In the genomic region with DNA sequence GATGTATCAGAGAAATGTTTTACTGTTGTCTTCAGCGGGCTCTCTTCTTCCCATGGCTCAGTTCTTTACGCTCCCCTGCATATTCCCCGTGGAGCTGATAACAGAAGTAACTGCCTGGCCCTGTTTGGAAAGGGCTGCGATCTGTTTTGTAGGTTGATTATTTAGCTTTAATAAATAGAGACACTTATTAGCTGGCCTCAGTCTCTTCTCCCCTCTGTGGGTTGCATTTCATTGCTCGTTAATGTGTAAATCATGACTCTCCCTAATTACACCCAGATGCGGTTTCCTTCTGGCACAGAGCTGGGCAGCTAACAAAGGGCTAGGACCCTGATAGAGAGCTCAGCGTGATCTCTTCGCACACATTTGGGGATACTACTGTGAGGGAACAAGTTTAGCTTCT, we compare ENCODE assay signal across 12 mouse cellular contexts.
A peak's percentile ranks its signal among the peaks of the same experiment; 100 is the strongest.
DNase-seq lines count a peak whose midpoint lies in the region; ATAC-seq lines count a peak whose summit lies in the region.
"Had no signal": no experiment of that assay in that cellular context is flagged by ENCODE, and none has a peak within 500 bp of the region (broad histone marks: within the 10 kb centered on the region; RNA-seq: fewer than 3 reads in every experiment).

No protein-coding gene starts in this region.

- no peaks in the 10 kb centered on the region for H3K4me1 ChIP-seq in forebrain, embryonic 14.5 days (ENCODE audit: control insufficient read depth, insufficient read depth, low read length)
- H3K4me1 ChIP-seq in forebrain, embryonic 11.5 days (replicated peaks; ENCODE audit: control insufficient read depth, insufficient read depth, low read length), result no peaks in the 10 kb centered on the region
- H3K4me1 ChIP-seq in midbrain, embryonic 11.5 days (ENCODE audit: control insufficient read depth, insufficient read depth, low read length), result no peaks in the 10 kb centered on the region
- 0 out of 2 replicates have a peak, but pooled peaks cover 2% of the 10 kb centered on the region for H3K4me1 ChIP-seq in midbrain, embryonic 16.5 days (ENCODE audit: control insufficient read depth, insufficient read depth, low read length)
- peaks cover 5% of the 10 kb centered on the region for H3K4me1 ChIP-seq in hindbrain, embryonic 16.5 days (ENCODE audit: control insufficient read depth, insufficient read depth, low read depth, low read length)
- H3K4me1 ChIP-seq: liver, embryonic 15.5 days had no signal

- no peaks in the 10 kb centered on the region for H3K36me3 ChIP-seq in forebrain, embryonic 14.5 days (ENCODE audit: control insufficient read depth, insufficient read depth, low read length)
- no peaks in the 10 kb centered on the region for H3K36me3 ChIP-seq in forebrain, embryonic 11.5 days (ENCODE audit: control insufficient read depth, insufficient read depth, low read length)
- H3K36me3 ChIP-seq in midbrain, embryonic 11.5 days (ENCODE audit: control insufficient read depth, insufficient read depth, low read length), result no peaks in the 10 kb centered on the region
- H3K36me3 ChIP-seq in midbrain, embryonic 16.5 days (ENCODE audit: control insufficient read depth, insufficient read depth, low read length), result no peaks in the 10 kb centered on the region
- no peaks in the 10 kb centered on the region for H3K36me3 ChIP-seq in hindbrain, embryonic 16.5 days (ENCODE audit: control insufficient read depth, insufficient read depth, low read length)
- H3K36me3 ChIP-seq: liver, embryonic 15.5 days had no signal

- H3K27ac ChIP-seq in forebrain, embryonic 14.5 days (ENCODE audit: low read depth, low read length), result no peak overlapping the region
- no peak overlapping the region for H3K27ac ChIP-seq in forebrain, embryonic 11.5 days (ENCODE audit: low read depth, low read length)
- H3K27ac ChIP-seq in midbrain, embryonic 11.5 days (ENCODE audit: low read depth, low read length), result no peak overlapping the region
- no peak overlapping the region for H3K27ac ChIP-seq in midbrain, embryonic 16.5 days (ENCODE audit: low read length)
- no peak overlapping the region for H3K27ac ChIP-seq in hindbrain, embryonic 16.5 days (ENCODE audit: low read depth, low read length)
- H3K27ac ChIP-seq: liver, embryonic 15.5 days had no signal

- DNase-seq in forebrain, embryonic 14.5 days (ENCODE audit: low spot score), result peak; percentile 51
- no peak for DNase-seq in forebrain, embryonic 11.5 days (ENCODE audit: low spot score)
- peak; percentile 85 for DNase-seq in midbrain, embryonic 11.5 days (ENCODE audit: low spot score, missing footprints)
- DNase-seq in yolk sac, embryonic 10.5 days (ENCODE audit: low spot score), result peak; percentile 7
- DNase-seq in spleen, adult 12 weeks (ENCODE audit: low spot score), result no peak
- no peak for DNase-seq in cerebellum, adult 9-10 months
- DNase-seq: adrenal gland, postnatal 10 days; cerebellum, adult 8-10 months; right cerebral cortex, postnatal 14 days had no signal

- no peak overlapping the region for H3K9ac ChIP-seq in forebrain, embryonic 14.5 days (ENCODE audit: low read length)
- H3K9ac ChIP-seq in forebrain, embryonic 11.5 days (ENCODE audit: low read length), result no peak overlapping the region
- H3K9ac ChIP-seq in midbrain, embryonic 11.5 days (ENCODE audit: low read length), result no peak overlapping the region
- no peak overlapping the region for H3K9ac ChIP-seq in midbrain, embryonic 16.5 days (ENCODE audit: low read depth, low read length)
- H3K9ac ChIP-seq in hindbrain, embryonic 16.5 days (ENCODE audit: low read depth, low read length), result peak overlapping the region; percentile 31; the same call in 1 of the 2 replicates
- H3K9ac ChIP-seq: liver, embryonic 15.5 days had no signal

- H3K9me3 ChIP-seq in forebrain, embryonic 14.5 days (replicated peaks; ENCODE audit: control insufficient read depth, low read length), result no peaks in the 10 kb centered on the region
- H3K9me3 ChIP-seq in forebrain, embryonic 11.5 days (ENCODE audit: control insufficient read depth, low read length), result no peaks in the 10 kb centered on the region
- H3K9me3 ChIP-seq in midbrain, embryonic 11.5 days (ENCODE audit: control insufficient read depth, low read length), result no peaks in the 10 kb centered on the region
- H3K9me3 ChIP-seq in midbrain, embryonic 16.5 days (replicated peaks; ENCODE audit: control insufficient read depth, low read length, poor library complexity, severe bottlenecking), result no peaks in the 10 kb centered on the region
- H3K9me3 ChIP-seq in hindbrain, embryonic 16.5 days (ENCODE audit: control insufficient read depth, low read length), result no peaks in the 10 kb centered on the region
- H3K9me3 ChIP-seq: liver, embryonic 15.5 days had no signal

- no peak; the same call in 1 of the 2 replicates for ATAC-seq in forebrain, embryonic 14.5 days
- ATAC-seq in forebrain, embryonic 11.5 days (replicated peaks; ENCODE audit: low FRiP score), result no peak
- ATAC-seq in midbrain, embryonic 11.5 days (ENCODE audit: low FRiP score), result no peak
- no peak for ATAC-seq in midbrain, embryonic 16.5 days
- no peak for ATAC-seq in hindbrain, embryonic 16.5 days

- no peak overlapping the region for H3K4me2 ChIP-seq in forebrain, embryonic 14.5 days (ENCODE audit: low read length)
- no peak overlapping the region for H3K4me2 ChIP-seq in forebrain, embryonic 11.5 days (ENCODE audit: low read depth, low read length, severe bottlenecking)
- no peak overlapping the region for H3K4me2 ChIP-seq in midbrain, embryonic 11.5 days
- H3K4me2 ChIP-seq in midbrain, embryonic 16.5 days (ENCODE audit: low read length), result no peak overlapping the region
- peak overlapping the region; percentile 5; the same call in 1 of the 2 replicates for H3K4me2 ChIP-seq in hindbrain, embryonic 16.5 days (ENCODE audit: low read length)
- H3K4me2 ChIP-seq: liver, embryonic 15.5 days had no signal

- H3K4me3 ChIP-seq in forebrain, embryonic 14.5 days (ENCODE audit: low read depth, low read length), result no peak overlapping the region
- H3K4me3 ChIP-seq in forebrain, embryonic 11.5 days (ENCODE audit: low read depth, low read length), result no peak overlapping the region
- H3K4me3 ChIP-seq in midbrain, embryonic 11.5 days (ENCODE audit: low read depth, low read length), result no peak overlapping the region
- H3K4me3 ChIP-seq in midbrain, embryonic 16.5 days (ENCODE audit: low read depth, low read length), result no peak overlapping the region
- H3K4me3 ChIP-seq in hindbrain, embryonic 16.5 days (ENCODE audit: low read length), result no peak overlapping the region
- H3K4me3 ChIP-seq: liver, embryonic 15.5 days had no signal

- 29% methylated on average over 8 of the region's 8 CpGs for WGBS in forebrain, embryonic 14.5 days
- WGBS in forebrain, embryonic 11.5 days, result 40% methylated on average over 8 of the region's 8 CpGs
- 68% methylated on average over 8 of the region's 8 CpGs for WGBS in midbrain, embryonic 11.5 days
- 37% methylated on average over 8 of the region's 8 CpGs for WGBS in midbrain, embryonic 16.5 days
- WGBS in hindbrain, embryonic 16.5 days, result 26% methylated on average over 8 of the region's 8 CpGs

- no peaks in the 10 kb centered on the region for H3K27me3 ChIP-seq in forebrain, embryonic 14.5 days (replicated peaks; ENCODE audit: control insufficient read depth, insufficient read depth, low read length)
- H3K27me3 ChIP-seq in forebrain, embryonic 11.5 days (ENCODE audit: control insufficient read depth, insufficient read depth, low read length), result no peaks in the 10 kb centered on the region
- no peaks in the 10 kb centered on the region for H3K27me3 ChIP-seq in midbrain, embryonic 11.5 days (ENCODE audit: control insufficient read depth, insufficient read depth, low read length)
- H3K27me3 ChIP-seq in midbrain, embryonic 16.5 days (ENCODE audit: control insufficient read depth, insufficient read depth, low read depth, low read length), result no peaks in the 10 kb centered on the region
- H3K27me3 ChIP-seq in hindbrain, embryonic 16.5 days (replicated peaks; ENCODE audit: control insufficient read depth, insufficient read depth, low read length), result no peaks in the 10 kb centered on the region
- H3K27me3 ChIP-seq: liver, embryonic 15.5 days had no signal

Comparison
In these comparisons a context has a peak if more than half of its experiments do, and no peak if none do; other contexts are left out.
1. DNase-seq: peak in forebrain, embryonic 14.5 days (single experiment), midbrain, embryonic 11.5 days (single experiment) and yolk sac, embryonic 10.5 days (single experiment); none in forebrain, embryonic 11.5 days (single experiment), spleen, adult 12 weeks (single experiment) and cerebellum, adult 9-10 months (single experiment).